Mouse (Mus musculus) kidney, postnatal 0 days (tissue): ENCODE measurements at regions not wholly inside any gene's neighbourhood (a gene's known extent, or its start where the extent isn't known, plus 50 kb on each side); places are given as distances from the start of the nearest gene placed in this dataset.

ENCODE experiments used
- ATAC-seq: fragments of 200-750 bp; cut with Nextera tagmentation; replicated peaks from 2 replicates; pipeline ENCODE4 v1.8.0; 2017; ENCODE audit warnings: low read depth, moderate number of reproducible peaks, moderate TSS enrichment, moderate library complexity; ENCODE audit not compliant: low FRiP score
- DNase-seq: peaks from one replicate; pipeline ENCODE4 v3.0.0-alpha.2; 2016; ENCODE audit warnings: low spot score
- H3K27ac ChIP-seq: fragments of 300-500 bp; sonication (generic); 2 replicates; pipeline ENCODE4 v1.5.1; 2014; ENCODE audit warnings: mild to moderate bottlenecking
- H3K27me3 ChIP-seq: fragments of 300-500 bp; sonication (generic); 2 replicates; pipeline ENCODE4 v1.6.1; 2014; ENCODE audit warnings: low read length, mixed read lengths; ENCODE audit not compliant: insufficient read depth
- H3K36me3 ChIP-seq: fragments of 300-500 bp; sonication (generic); 2 replicates; pipeline ENCODE4 v1.6.1; 2014; ENCODE audit warnings: low read length, mixed read lengths; ENCODE audit not compliant: insufficient read depth
- H3K4me1 ChIP-seq: fragments of 300-500 bp; sonication (generic); replicated peaks from 2 replicates; pipeline ENCODE4 v1.6.1; 2014; ENCODE audit warnings: antibody characterized with exemption, low read length, mixed read lengths; ENCODE audit not compliant: insufficient read depth
- H3K4me2 ChIP-seq: fragments of 300-500 bp; sonication (generic); 2 replicates; pipeline ENCODE4 v1.6.1; 2014; ENCODE audit warnings: mild to moderate bottlenecking, low read length, moderate library complexity, mixed read lengths
- H3K4me3 ChIP-seq: fragments of 300-500 bp; sonication (generic); replicated peaks from 2 replicates; pipeline ENCODE4 v1.5.1; 2014; ENCODE audit warnings: low read depth, low read length
- H3K9ac ChIP-seq: fragments of 300-500 bp; sonication (generic); 2 replicates; pipeline ENCODE4 v1.6.1; 2014; ENCODE audit warnings: low read depth, low read length
- H3K9me3 ChIP-seq: fragments of 300-500 bp; sonication (generic); replicated peaks from 2 replicates; pipeline ENCODE4 v1.6.1; 2016; ENCODE audit warnings: low read length, inconsistent platforms, mixed read lengths
- CTCF ChIP-seq: IDR thresholded peaks from 2 replicates; pipeline ENCODE4 v1.5.1; 2016; ENCODE audit warnings: antibody characterized with exemption, low read depth, mild to moderate bottlenecking, moderate library complexity
- WGBS: fragments of 180-500 bp; shearing (Covaris S2); extraction: QIAGEN DNeasy Blood & Tissue Kit; methylation state at CpG from one replicate; pipeline ENCODE4 v1.1.7; 2014; 5-methylcytosine and 5-hydroxymethylcytosine counted together

DNA sequence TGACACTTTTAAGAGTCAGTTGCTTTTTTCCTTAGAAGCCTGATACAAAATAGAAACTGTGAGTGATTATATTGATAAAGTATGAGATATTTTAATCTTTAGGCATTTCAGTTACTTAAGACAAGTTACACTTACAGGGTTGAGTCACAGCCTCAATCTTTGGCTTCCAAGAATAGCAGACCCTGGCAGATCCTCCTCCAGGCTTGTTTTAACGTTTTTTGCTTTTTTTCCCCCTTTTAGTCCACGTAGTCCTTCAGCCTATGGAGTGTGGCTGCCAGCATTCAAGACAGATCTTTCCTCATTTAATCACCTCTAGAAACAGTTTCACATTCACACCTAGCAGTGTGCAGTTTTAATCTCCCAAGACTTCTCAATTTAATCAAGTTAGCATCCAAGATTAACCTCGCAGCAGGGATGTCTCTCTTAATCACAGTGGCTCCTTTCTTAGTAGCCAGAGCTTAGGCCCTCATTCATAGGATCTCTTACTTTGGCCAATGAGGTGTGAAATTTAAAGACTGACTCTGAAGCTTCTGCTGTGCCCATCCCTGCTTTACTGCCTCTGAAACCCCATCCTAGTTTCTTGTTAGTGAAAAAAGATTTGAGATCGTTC, 308.5 kb downstream of the Sqor start:
- no peaks in the 10 kb centered on the region for H3K4me1 ChIP-seq
- H3K27ac ChIP-seq = no peak overlapping the region
- no peaks in the 10 kb centered on the region for H3K36me3 ChIP-seq
- no peaks in the 10 kb centered on the region for H3K27me3 ChIP-seq
- 42% methylated on average over 4 of the region's 4 CpGs for WGBS
- no peak for ATAC-seq
- DNase-seq = no peak
- no peak for TF ChIP-seq CTCF
- no peaks in the 10 kb centered on the region for H3K9me3 ChIP-seq
- H3K4me3 ChIP-seq = no peak overlapping the region
- no peak overlapping the region for H3K9ac ChIP-seq
- H3K4me2 ChIP-seq = no peak overlapping the region

DNA sequence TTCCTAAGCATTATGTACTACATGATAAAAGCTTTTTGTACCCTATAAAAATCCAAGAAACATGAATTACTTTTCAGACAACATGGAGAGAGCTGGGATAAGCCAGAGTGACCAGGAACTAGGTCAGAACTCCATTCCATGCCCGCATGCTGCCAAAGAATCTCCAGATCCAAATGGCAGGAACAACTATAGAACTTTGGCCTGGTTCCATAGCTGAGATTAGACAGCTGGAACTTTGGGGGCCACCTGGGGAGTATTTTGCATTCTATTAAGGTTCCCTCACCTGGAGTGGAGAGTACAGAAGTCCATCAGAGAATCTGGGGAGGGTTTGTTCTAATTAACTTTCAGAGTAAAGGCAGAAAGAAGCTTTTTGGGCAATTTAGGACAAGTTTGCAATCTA, 327.7 kb downstream of the Sqor start:
- no peak for DNase-seq
- no peak overlapping the region for H3K4me2 ChIP-seq
- H3K4me1 ChIP-seq = no peaks in the 10 kb centered on the region
- no peak overlapping the region for H3K27ac ChIP-seq
- TF ChIP-seq CTCF = no peak
- 94% methylated on average over 1 of the region's 1 CpGs for WGBS
- H3K27me3 ChIP-seq = no peaks in the 10 kb centered on the region
- no peaks in the 10 kb centered on the region for H3K36me3 ChIP-seq
- no peak overlapping the region for H3K9ac ChIP-seq
- H3K9me3 ChIP-seq = no peaks in the 10 kb centered on the region
- ATAC-seq = no peak
- no peak overlapping the region for H3K4me3 ChIP-seq

DNA sequence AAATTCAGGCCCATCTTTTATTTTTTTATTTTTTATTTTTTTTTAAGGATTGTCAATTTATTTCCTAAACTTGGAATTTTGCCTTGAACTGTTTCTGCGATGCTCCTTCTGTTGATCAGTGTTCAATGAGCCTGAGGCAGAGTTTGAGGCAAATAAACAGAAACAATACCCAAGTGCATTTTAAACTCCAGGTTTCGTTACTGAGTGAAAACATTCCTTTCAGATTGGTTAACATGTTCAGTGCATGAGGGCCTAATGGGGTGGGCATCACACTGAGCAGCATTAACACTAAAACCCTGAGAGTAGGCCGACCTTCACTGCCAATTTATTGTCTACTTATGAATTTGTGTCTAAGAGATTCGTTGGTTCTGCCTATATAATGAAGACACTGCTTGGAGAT, 338.5 kb downstream of the Sqor start:
- TF ChIP-seq CTCF = no peak
- Histone ChIP-seq H3K4me2 (no peak overlapping the region), H3K36me3 (no peaks in the 10 kb centered on the region), H3K4me1 (no peaks in the 10 kb centered on the region), H3K9me3 (no peaks in the 10 kb centered on the region), H3K9ac (no peak overlapping the region), H3K27ac (no peak overlapping the region), H3K27me3 (no peaks in the 10 kb centered on the region), H3K4me3 (no peak overlapping the region)
- DNase-seq (no peak), ATAC-seq (no peak)
- 69% methylated on average over 4 of the region's 4 CpGs for WGBS

DNA sequence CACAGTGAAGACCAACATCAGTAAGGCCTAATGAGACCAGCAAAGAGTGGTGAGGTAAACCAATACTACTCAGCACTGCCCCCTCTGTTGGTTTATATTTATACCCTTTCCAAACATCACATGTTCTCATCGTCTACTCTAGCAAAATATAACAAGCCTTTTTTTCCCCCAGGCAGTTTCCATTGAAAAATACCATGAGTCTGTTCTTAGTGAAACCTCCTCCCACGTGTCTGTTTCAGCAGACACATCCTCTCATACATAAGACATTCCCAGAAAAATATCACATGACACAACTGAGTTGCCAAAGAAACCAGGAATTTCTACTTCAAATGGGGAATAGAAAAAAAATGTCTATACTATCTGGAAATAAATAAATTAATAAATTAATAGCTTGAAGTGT, 366.5 kb downstream of the Sqor start:
- Histone ChIP-seq H3K9me3 (no peaks in the 10 kb centered on the region), H3K9ac (no peak overlapping the region), H3K36me3 (no peaks in the 10 kb centered on the region), H3K4me2 (no peak overlapping the region), H3K4me3 (no peak overlapping the region), H3K27me3 (no peaks in the 10 kb centered on the region), H3K4me1 (no peaks in the 10 kb centered on the region), H3K27ac (no peak overlapping the region)
- DNase-seq = no peak
- no peak for TF ChIP-seq CTCF
- ATAC-seq = no peak
- 57% methylated on average over 2 of the region's 2 CpGs for WGBS

DNA sequence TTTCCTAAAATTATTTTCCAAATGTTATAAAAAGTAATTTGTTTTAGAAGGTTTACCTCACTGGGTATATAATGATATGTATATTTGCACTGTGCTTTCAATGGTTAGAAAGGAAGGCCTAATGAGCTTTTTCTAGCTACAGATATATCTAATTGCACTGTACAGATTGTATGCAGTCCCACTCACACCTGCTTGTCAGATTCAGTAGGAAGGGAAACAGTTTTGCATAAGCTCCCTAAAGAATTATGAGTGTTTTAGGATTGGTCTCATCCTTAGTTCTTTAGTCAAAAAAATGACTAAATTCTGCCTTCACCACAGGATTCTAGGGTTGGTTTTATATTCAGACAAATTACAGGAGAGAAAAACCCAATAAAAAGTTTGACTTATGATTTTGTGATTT, 388.1 kb downstream of the Sqor start:
- Histone ChIP-seq H3K9ac (no peak overlapping the region), H3K36me3 (no peaks in the 10 kb centered on the region), H3K27ac (no peak overlapping the region), H3K4me3 (no peak overlapping the region), H3K4me1 (no peaks in the 10 kb centered on the region), H3K4me2 (no peak overlapping the region), H3K27me3 (no peaks in the 10 kb centered on the region), H3K9me3 (no peaks in the 10 kb centered on the region)
- no peak for ATAC-seq
- no peak for TF ChIP-seq CTCF
- DNase-seq = no peak

DNA sequence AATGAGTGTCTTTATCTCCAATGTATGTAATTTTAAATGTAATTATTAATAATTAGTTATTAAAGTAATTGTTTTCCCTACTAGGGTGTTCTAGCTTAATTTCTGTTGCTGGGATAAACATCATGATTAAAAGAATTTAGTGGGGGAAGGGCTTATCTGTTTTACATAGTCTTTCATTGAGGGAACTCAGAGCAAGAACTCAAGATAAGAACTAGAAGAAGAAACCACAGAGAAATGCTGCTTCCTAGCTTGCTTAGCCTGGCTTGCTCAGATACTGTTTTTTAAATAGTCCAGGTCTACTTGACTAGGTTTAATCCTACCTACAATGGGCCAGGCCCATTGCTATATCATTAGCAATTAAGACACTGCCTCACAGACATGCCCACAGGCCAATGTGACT, 400.3 kb downstream of the Sqor start:
- Histone ChIP-seq H3K27ac (no peak overlapping the region), H3K4me2 (no peak overlapping the region), H3K27me3 (no peaks in the 10 kb centered on the region), H3K4me1 (no peaks in the 10 kb centered on the region), H3K9me3 (no peaks in the 10 kb centered on the region), H3K4me3 (no peak overlapping the region), H3K36me3 (no peaks in the 10 kb centered on the region), H3K9ac (no peak overlapping the region)
- no peak for TF ChIP-seq CTCF
- ATAC-seq = no peak
- no peak for DNase-seq

DNA sequence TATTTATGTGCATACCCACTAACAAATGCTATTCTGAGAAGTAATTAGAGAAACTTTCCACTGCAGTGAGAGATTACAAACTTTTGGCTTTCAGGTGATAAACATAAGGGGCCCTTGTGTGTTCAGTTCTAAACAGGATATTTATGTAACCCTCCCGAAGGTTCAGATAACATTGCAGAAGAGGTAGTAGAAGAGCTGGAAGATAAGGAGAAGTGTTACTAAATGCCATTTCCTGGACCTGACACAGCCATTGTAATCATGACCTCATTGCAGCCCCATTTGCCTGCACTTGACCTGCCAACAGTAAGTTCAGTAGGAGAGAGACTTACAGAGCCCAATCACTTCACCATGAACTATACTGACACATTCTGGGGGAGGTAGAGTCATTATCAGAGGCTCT, 405.6 kb downstream of the Sqor start:
- no peak overlapping the region for H3K4me2 ChIP-seq
- no peak overlapping the region for H3K9ac ChIP-seq
- H3K4me1 ChIP-seq = no peaks in the 10 kb centered on the region
- H3K27me3 ChIP-seq = no peaks in the 10 kb centered on the region
- H3K9me3 ChIP-seq = no peaks in the 10 kb centered on the region
- no peak for ATAC-seq
- no peak for TF ChIP-seq CTCF
- H3K27ac ChIP-seq = no peak overlapping the region
- H3K36me3 ChIP-seq = no peaks in the 10 kb centered on the region
- no peak overlapping the region for H3K4me3 ChIP-seq
- no peak for DNase-seq
- 70% methylated on average over 1 of the region's 1 CpGs for WGBS
